28 mouse cellular contexts compared by ENCODE assay signal in genomic region chr14:98539792-98540191, GRCm38 (mm10).
"Had no signal": no experiment of that assay in that cellular context is flagged by ENCODE, and none has a peak within 500 bp of the region (broad histone marks: within the 10 kb centered on the region; RNA-seq: fewer than 3 reads in every experiment).

No protein-coding gene starts in this region.

- H3K27ac ChIP-seq: limb, embryonic 10.5 days; limb, embryonic 12.5 days; limb, embryonic 13.5 days; limb, embryonic 15.5 days; liver, embryonic 12.5 days; liver, embryonic 13.5 days; liver, embryonic 14.5 days; liver, embryonic 15.5 days; lung, embryonic 15.5 days; macrophage; midbrain, embryonic 10.5 days; midbrain, embryonic 12.5 days; midbrain, embryonic 13.5 days; midbrain, embryonic 15.5 days; neural tube, embryonic 12.5 days had no signal

- H3K27me3 ChIP-seq: limb, embryonic 12.5 days; limb, embryonic 13.5 days; limb, embryonic 15.5 days; liver, embryonic 12.5 days; liver, embryonic 13.5 days; liver, embryonic 15.5 days; lung, embryonic 15.5 days; megakaryocyte, embryonic 14.5 days; midbrain, embryonic 12.5 days; midbrain, embryonic 13.5 days; midbrain, embryonic 15.5 days; neural tube, embryonic 12.5 days had no signal

- H3K9me3 ChIP-seq: limb, embryonic 10.5 days; limb, embryonic 12.5 days; limb, embryonic 13.5 days; limb, embryonic 15.5 days; liver, embryonic 12.5 days; liver, embryonic 13.5 days; liver, embryonic 15.5 days; lung, embryonic 15.5 days; megakaryocyte, embryonic 14.5 days; midbrain, embryonic 10.5 days; midbrain, embryonic 12.5 days; midbrain, embryonic 13.5 days; midbrain, embryonic 15.5 days; neural tube, embryonic 12.5 days had no signal

- H3K4me1 ChIP-seq: limb, embryonic 15.5 days; liver, embryonic 12.5 days; liver, embryonic 13.5 days; liver, embryonic 15.5 days; lung, embryonic 15.5 days; megakaryocyte, embryonic 14.5 days had no signal

- H3K4me3 ChIP-seq: limb, embryonic 10.5 days; limb, embryonic 12.5 days; limb, embryonic 13.5 days; limb, embryonic 15.5 days; liver, embryonic 12.5 days; liver, embryonic 13.5 days; liver, embryonic 15.5 days; lung, embryonic 15.5 days; megakaryocyte, embryonic 14.5 days; midbrain, embryonic 10.5 days; midbrain, embryonic 12.5 days; midbrain, embryonic 13.5 days; midbrain, embryonic 15.5 days; myocyte; neural tube, embryonic 12.5 days had no signal

- H3K36me3 ChIP-seq: limb, embryonic 10.5 days; limb, embryonic 12.5 days; limb, embryonic 13.5 days; limb, embryonic 15.5 days; liver, embryonic 12.5 days; liver, embryonic 13.5 days; liver, embryonic 15.5 days; lung, embryonic 15.5 days; midbrain, embryonic 10.5 days; midbrain, embryonic 12.5 days; midbrain, embryonic 13.5 days; midbrain, embryonic 15.5 days; neural tube, embryonic 12.5 days had no signal

- DNase-seq: left cerebral cortex, postnatal 4 days; liver; liver, embryonic 13.5 days; liver, postnatal 0 days; lung, adult 18-20 months; lung, adult 2 months; lung, embryonic 14.5 days; lung, postnatal 10 days; lung, postnatal 14 days; lung, postnatal 36 days; lung, postnatal 4 days; midbrain, embryonic 14.5 days had no signal

- H3K9ac ChIP-seq: limb, embryonic 12.5 days; limb, embryonic 13.5 days; limb, embryonic 15.5 days; liver, embryonic 12.5 days; liver, embryonic 13.5 days; liver, embryonic 14.5 days; liver, embryonic 15.5 days; liver, postnatal 0 days; lung, embryonic 14.5 days; lung, embryonic 15.5 days; midbrain, embryonic 12.5 days; midbrain, embryonic 13.5 days; midbrain, embryonic 15.5 days; neural tube, embryonic 12.5 days had no signal
